Mouse (Mus musculus): ENCODE data around the gene Pou4f1.

GRCm38 (mm10) chr14:104453824-104454223, 14.0 kb downstream of the Pou4f1 start:
- no peak for TF ChIP-seq POLR2A (IDR thresholded peaks at IDR 0.05; ENCODE audit: extremely low read depth, insufficient read depth, low read length)
- no peak for TF ChIP-seq CTCF (IDR thresholded peaks at IDR 0.05; ENCODE audit: extremely low read depth, insufficient read depth, low read length)
